Mouse (Mus musculus): ENCODE data around the gene Gng12.
"Not testable (repeated sequence)": the region's sequence is repeated elsewhere in the genome, so short reads cannot be mapped to it uniquely, and the experiment has no call there.

The Gng12 gene

GRCm38 (mm10) chr6:66896119-66896920 is at the start of gene Gng12:
Gene Gng12 (plus strand): TSS chr6:66896397.
- in situ Hi-C loops (cut with MboI, MseI), result loop anchor here in 1 of 2 experiments (5.0 kb wide), 1 partner anchor 56 kb away; no protein-coding TSS in a partner anchor

GRCm38 (mm10) chr6:66848936-66849335 is 47.3 kb upstream of the Gng12 start:
- in situ Hi-C loops (cut with MboI, MseI), result loop anchor here in 1 of 2 experiments (5.0 kb wide), 1 partner anchor 308 kb away; no protein-coding TSS in a partner anchor

- in situ Hi-C loops (cut with MboI, MseI), result loop anchor here in 1 of 2 experiments (5.0 kb wide), 1 partner anchor 91 kb away; no protein-coding TSS in a partner anchor
Observed at GRCm38 (mm10) chr6:66856236-66856635, 40.0 kb upstream of the Gng12 start.

- in situ Hi-C loops (cut with MboI, MseI), result loop anchor here in 1 of 2 experiments (5.0 kb wide), 1 partner anchor 89 kb away; no protein-coding TSS in a partner anchor
Observed at GRCm38 (mm10) chr6:66858356-66858755, 37.8 kb upstream of the Gng12 start.

GRCm38 (mm10) chr6:66859391-66859790 is 36.8 kb upstream of the Gng12 start:
- in situ Hi-C loops (cut with MboI, MseI), result loop anchor here in 1 of 2 experiments (5.0 kb wide), 1 partner anchor 88 kb away; no protein-coding TSS in a partner anchor

GRCm38 (mm10) chr6:66864463-66864862 is 31.7 kb upstream of the Gng12 start:
- in situ Hi-C loops (cut with MboI, MseI), result no loop called here

- in situ Hi-C loops (cut with MboI, MseI), result no loop called here
Observed at GRCm38 (mm10) chr6:66866295-66866694, 29.9 kb upstream of the Gng12 start.

- in situ Hi-C loops (cut with MboI, MseI), result not testable (repeated sequence)
Observed at GRCm38 (mm10) chr6:66877048-66877447, 19.1 kb upstream of the Gng12 start.

GRCm38 (mm10) chr6:66890349-66891158 is 5.6 kb upstream of the Gng12 start:
- in situ Hi-C loops (cut with MboI, MseI), result loop anchor here in 1 of 2 experiments (5.0 kb wide), 1 partner anchor 52 kb away; no protein-coding TSS in a partner anchor

- in situ Hi-C loops (cut with MboI, MseI), result loop anchor here in 1 of 2 experiments (5.0 kb wide), 1 partner anchor 48 kb away; no protein-coding TSS in a partner anchor
Observed at GRCm38 (mm10) chr6:66893950-66894349, 2.2 kb upstream of the Gng12 start.

GRCm38 (mm10) chr6:66894999-66895398 is 1.2 kb upstream of the Gng12 start:
- in situ Hi-C loops (cut with MboI, MseI), result loop anchor here (5.0 kb wide), 2 partner anchors 47 to 57 kb away; no protein-coding TSS in a partner anchor

- in situ Hi-C loops (cut with MboI, MseI), result loop anchor here in 1 of 2 experiments (5.0 kb wide), 1 partner anchor 55 kb away; no protein-coding TSS in a partner anchor
Observed at GRCm38 (mm10) chr6:66896921-66897645, 886 bp downstream of the Gng12 start.

- in situ Hi-C loops (cut with MboI, MseI), result loop anchor here in 1 of 2 experiments (5.0 kb wide), 1 partner anchor 54 kb away; no protein-coding TSS in a partner anchor
Observed at GRCm38 (mm10) chr6:66897994-66898393, 1.8 kb downstream of the Gng12 start.

- in situ Hi-C loops (cut with MboI, MseI), result no loop called here
Observed at GRCm38 (mm10) chr6:66901926-66902325, 5.7 kb downstream of the Gng12 start.

GRCm38 (mm10) chr6:66903206-66903605 is 7.0 kb downstream of the Gng12 start:
- in situ Hi-C loops (cut with MboI, MseI), result no loop called here

- in situ Hi-C loops (cut with MboI, MseI), result no loop called here
Observed at GRCm38 (mm10) chr6:66903720-66904119, 7.5 kb downstream of the Gng12 start.

GRCm38 (mm10) chr6:66906244-66906643 is 10.0 kb downstream of the Gng12 start:
- in situ Hi-C loops (cut with MboI, MseI), result no loop called here

GRCm38 (mm10) chr6:66908327-66908973 is 12.3 kb downstream of the Gng12 start:
- in situ Hi-C loops (cut with MboI, MseI), result no loop called here

- in situ Hi-C loops (cut with MboI, MseI), result no loop called here
Observed at GRCm38 (mm10) chr6:66910493-66911435, 14.6 kb downstream of the Gng12 start.
